Mouse (Mus musculus) heart, embryonic 14.5 days (tissue): ENCODE data around the gene Tmem216. TPM values are rescaled to one million over a fixed set of nuclear protein-coding genes. Genes with fewer than 3 reads are reported as not detected.
A peak's percentile ranks its signal among the peaks of the same experiment; 100 is the strongest.

Experiments used
- ATAC-seq: fragments of 200-750 bp; cut with Nextera tagmentation; 2 replicates; pipeline ENCODE4 v1.8.0; 2017; ENCODE audit warnings: low read depth, moderate TSS enrichment; ENCODE audit not compliant: insufficient number of reproducible peaks, insufficient read depth, low FRiP score
- H3K27ac ChIP-seq, 2 experiments: fragments of 200-500 bp in 1 of 2; fragments of 300-500 bp in 1 of 2; sonication (generic) in 1 of 2; replicated peaks in 1 of 2; 2 replicates each; pipeline ENCODE4 v1.5.1; 2012 to 2014; ENCODE audit warnings: low read depth in 2 of 2, low read length in 2 of 2, control low read depth in 1 of 2, mild to moderate bottlenecking in 1 of 2, mixed read lengths in 1 of 2; ENCODE audit not compliant: control insufficient read depth in 1 of 2, insufficient read depth in 1 of 2
- H3K27me3 ChIP-seq: fragments of 300-500 bp; sonication (generic); 2 replicates; pipeline ENCODE4 v1.6.1; 2014; ENCODE audit warnings: mild to moderate bottlenecking, low read length, control low read depth; ENCODE audit not compliant: control insufficient read depth, insufficient read depth
- H3K36me3 ChIP-seq: fragments of 300-500 bp; sonication (generic); 2 replicates; pipeline ENCODE4 v1.6.1; 2014; ENCODE audit warnings: mild to moderate bottlenecking, control low read depth, low read length, mixed read lengths; ENCODE audit not compliant: control insufficient read depth, insufficient read depth
- H3K4me1 ChIP-seq, 2 experiments: fragments of 200-500 bp in 1 of 2; fragments of 300-500 bp in 1 of 2; sonication (generic) in 1 of 2; 2 replicates each; pipeline ENCODE4 v1.6.1; 2012 to 2014; ENCODE audit warnings: low read length in 2 of 2, control low read depth in 1 of 2, mixed read lengths in 1 of 2; ENCODE audit not compliant: control insufficient read depth in 2 of 2, insufficient read depth in 2 of 2
- H3K4me2 ChIP-seq: fragments of 300-500 bp; sonication (generic); 2 replicates; pipeline ENCODE4 v1.6.1; 2014; ENCODE audit warnings: mild to moderate bottlenecking, low read length
- H3K4me3 ChIP-seq, 2 experiments: fragments of 200-500 bp in 1 of 2; fragments of 300-500 bp in 1 of 2; sonication (generic) in 1 of 2; 2 replicates each; pipeline ENCODE4 v1.5.1; 2012 to 2014; ENCODE audit warnings: low read length in 2 of 2, mild to moderate bottlenecking in 2 of 2, control low read depth in 1 of 2, low read depth in 1 of 2, moderate library complexity in 1 of 2; ENCODE audit not compliant: control insufficient read depth in 1 of 2, insufficient read depth in 1 of 2
- H3K9ac ChIP-seq: fragments of 300-500 bp; sonication (generic); 2 replicates; pipeline ENCODE4 v1.6.1; 2014; ENCODE audit warnings: mild to moderate bottlenecking, low read length
- H3K9me3 ChIP-seq: fragments of 300-500 bp; sonication (generic); 2 replicates; pipeline ENCODE4 v1.6.1; 2016; ENCODE audit warnings: low read length, control low read depth; ENCODE audit not compliant: control insufficient read depth
- WGBS: fragments of 180-500 bp; shearing (Covaris S2); extraction: QIAGEN DNeasy Blood & Tissue Kit; methylation state at CpG from one replicate; pipeline ENCODE4 v1.1.7; 2014; 5-methylcytosine and 5-hydroxymethylcytosine counted together
- polyA plus RNA-seq: library from polyadenylated mRNA; unstranded; fragments of >200 nt; fragmentation: Nextera tagmentation; extraction: Ambion mirVana; gene quantifications from 2 replicates; pipeline ENCODE4 v1.2.1, GENCODE M21; 2014

Tmem216 gene
- polyA plus RNA-seq, 1 experiment from 2014 or later = 26.0 TPM

DNA sequence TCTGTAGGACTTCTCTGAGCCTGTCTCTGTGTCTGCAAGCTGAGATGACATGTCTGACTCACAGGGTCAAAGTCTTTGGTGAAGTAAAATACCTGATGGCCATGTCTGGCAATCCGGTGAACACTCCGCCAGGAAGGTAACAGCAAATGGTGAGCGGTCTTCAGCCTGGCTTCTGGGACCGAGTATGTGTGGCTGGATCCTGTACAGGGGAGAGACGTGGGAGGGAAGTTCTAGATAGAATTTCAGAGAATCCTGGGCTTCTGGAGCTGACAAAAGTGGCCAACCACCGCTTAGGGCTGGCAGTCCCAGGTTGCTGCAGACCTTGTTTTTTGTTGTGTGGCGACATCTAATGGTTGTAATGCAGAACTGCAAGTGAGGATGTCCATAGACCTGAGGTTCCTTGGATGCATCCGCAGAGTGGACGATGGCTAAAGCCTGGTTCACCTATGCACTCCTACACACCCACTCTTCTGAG, 69.7 kb downstream of the Tmem216 start:
- H3K27ac ChIP-seq = no peak overlapping the region
- no peaks in the 10 kb centered on the region for H3K9me3 ChIP-seq
- WGBS = 19% methylated on average over 9 of the region's 9 CpGs
- H3K36me3 ChIP-seq = no peaks in the 10 kb centered on the region
- H3K4me2 ChIP-seq = no peak overlapping the region
- no peak overlapping the region for H3K4me3 ChIP-seq
- no peak overlapping the region for H3K9ac ChIP-seq
- peaks cover 67% of the 10 kb centered on the region for H3K27me3 ChIP-seq
- peak; percentile 60; the same call in 1 of the 2 replicates for ATAC-seq
- H3K4me1 ChIP-seq = peaks cover 4 to 10% of the 10 kb centered on the region in 2 experiments; a peak in 2 of 4 replicates

Other genes starting within 250 kb of the Tmem216 start
- 0.67 and 0.92 TPM in 2 replicates for gene Syt7, start 167.1 kb downstream of the Tmem216 start, polyA plus RNA-seq
- 0.09 and 0.22 TPM in 2 replicates for gene Lrrc10b, start 98.8 kb downstream of the Tmem216 start, polyA plus RNA-seq
- not detected in 2 replicates for gene Ppp1r32, start 73.3 kb downstream of the Tmem216 start, polyA plus RNA-seq
- 31.7 and 34.9 TPM in 2 replicates for gene Cpsf7, start 31.0 kb downstream of the Tmem216 start, polyA plus RNA-seq
- 52.2 and 54.0 TPM in 2 replicates for gene Sdhaf2, start 30.1 kb downstream of the Tmem216 start, polyA plus RNA-seq
- gene Cyb561a3, start 20.9 kb upstream of the Tmem216 start, polyA plus RNA-seq = 19.2 and 19.9 TPM in 2 replicates
- gene Tmem138, start 21.1 kb upstream of the Tmem216 start, polyA plus RNA-seq = 26.5 and 27.6 TPM in 2 replicates
- gene Ddb1, start 49.1 kb upstream of the Tmem216 start, polyA plus RNA-seq = 251 and 258 TPM in 2 replicates
- gene Tkfc, start 49.4 kb upstream of the Tmem216 start, polyA plus RNA-seq = 8.6 and 11.2 TPM in 2 replicates
- gene Vwce, start 78.0 kb upstream of the Tmem216 start, polyA plus RNA-seq = 0.36 and 0.51 TPM in 2 replicates
- not detected in 2 replicates for gene Pga5, start 121.8 kb upstream of the Tmem216 start, polyA plus RNA-seq
- 28.4 and 30.0 TPM in 2 replicates for gene Vps37c, start 132.5 kb upstream of the Tmem216 start, polyA plus RNA-seq
- 0.66 and 1.4 TPM in 2 replicates for gene Cd5, start 182.8 kb upstream of the Tmem216 start, polyA plus RNA-seq